Mouse (Mus musculus): ENCODE data around the gene Mettl2.

The Mettl2 gene

GRCm38 (mm10) chr11:105153068-105153833 is 27.0 kb downstream of the Mettl2 start:
- no peak for DNase-seq

DNA sequence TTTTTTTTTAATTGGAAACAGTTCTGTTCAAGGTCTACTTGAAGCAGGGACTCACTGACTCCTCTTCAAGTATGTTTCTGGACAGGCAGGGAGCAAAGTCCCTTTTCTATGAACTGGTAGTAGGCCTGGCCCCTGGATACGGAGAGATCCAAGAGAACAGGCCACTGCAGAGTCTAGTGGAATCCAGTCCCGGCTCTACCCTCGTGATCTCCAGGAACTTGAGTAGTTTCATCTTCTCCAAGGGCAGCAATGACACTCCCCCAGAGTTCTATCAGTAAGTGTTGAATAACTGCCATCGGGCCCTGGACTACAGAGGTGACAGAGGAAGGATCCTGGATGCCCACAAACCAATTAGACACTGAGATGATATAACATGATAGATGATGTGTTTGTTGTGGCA is 29.7 kb downstream of the Mettl2 start:
- no peak for DNase-seq

GRCm38 (mm10) chr11:105156748-105157267 is 30.6 kb downstream of the Mettl2 start:
- no peak for DNase-seq

GRCm38 (mm10) chr11:105158047-105158446 is 31.8 kb downstream of the Mettl2 start:
- no peak for DNase-seq

DNA sequence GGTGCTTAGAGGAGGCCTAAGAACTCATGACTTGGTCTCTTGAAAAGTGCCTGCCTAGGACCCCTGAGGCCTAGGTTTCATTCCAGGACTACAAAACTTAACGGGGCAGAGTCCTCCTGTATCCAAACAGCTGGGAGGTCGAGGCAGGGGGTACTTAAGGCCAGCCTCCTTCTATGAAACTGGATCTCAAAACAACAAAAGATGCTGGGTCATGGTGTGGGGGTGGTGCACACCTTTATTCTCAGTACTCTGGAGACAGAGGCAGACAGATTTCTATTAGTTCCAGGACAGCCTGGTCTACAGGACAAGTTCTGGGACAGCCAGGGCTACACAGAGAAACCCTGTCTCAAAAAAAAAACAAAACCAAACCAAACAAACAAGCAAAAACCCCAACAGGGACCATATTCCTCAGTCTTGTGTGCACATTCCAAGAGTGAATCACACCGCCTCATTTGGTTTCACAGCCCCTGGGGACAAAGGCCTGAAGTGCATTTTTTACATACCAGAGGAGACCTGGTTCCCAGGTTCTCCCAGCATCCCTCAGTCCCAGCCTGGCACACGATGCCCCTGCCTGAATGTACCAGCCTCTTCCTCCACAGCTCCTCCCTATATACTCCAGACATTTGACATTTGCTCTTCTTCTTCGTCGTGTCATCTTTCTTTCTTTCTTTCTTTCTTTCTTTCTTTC is 33.6 kb downstream of the Mettl2 start:
- no peak for DNase-seq

GRCm38 (mm10) chr11:105161411-105161810 is 35.2 kb downstream of the Mettl2 start:
- DNase-seq = no peak

DNA sequence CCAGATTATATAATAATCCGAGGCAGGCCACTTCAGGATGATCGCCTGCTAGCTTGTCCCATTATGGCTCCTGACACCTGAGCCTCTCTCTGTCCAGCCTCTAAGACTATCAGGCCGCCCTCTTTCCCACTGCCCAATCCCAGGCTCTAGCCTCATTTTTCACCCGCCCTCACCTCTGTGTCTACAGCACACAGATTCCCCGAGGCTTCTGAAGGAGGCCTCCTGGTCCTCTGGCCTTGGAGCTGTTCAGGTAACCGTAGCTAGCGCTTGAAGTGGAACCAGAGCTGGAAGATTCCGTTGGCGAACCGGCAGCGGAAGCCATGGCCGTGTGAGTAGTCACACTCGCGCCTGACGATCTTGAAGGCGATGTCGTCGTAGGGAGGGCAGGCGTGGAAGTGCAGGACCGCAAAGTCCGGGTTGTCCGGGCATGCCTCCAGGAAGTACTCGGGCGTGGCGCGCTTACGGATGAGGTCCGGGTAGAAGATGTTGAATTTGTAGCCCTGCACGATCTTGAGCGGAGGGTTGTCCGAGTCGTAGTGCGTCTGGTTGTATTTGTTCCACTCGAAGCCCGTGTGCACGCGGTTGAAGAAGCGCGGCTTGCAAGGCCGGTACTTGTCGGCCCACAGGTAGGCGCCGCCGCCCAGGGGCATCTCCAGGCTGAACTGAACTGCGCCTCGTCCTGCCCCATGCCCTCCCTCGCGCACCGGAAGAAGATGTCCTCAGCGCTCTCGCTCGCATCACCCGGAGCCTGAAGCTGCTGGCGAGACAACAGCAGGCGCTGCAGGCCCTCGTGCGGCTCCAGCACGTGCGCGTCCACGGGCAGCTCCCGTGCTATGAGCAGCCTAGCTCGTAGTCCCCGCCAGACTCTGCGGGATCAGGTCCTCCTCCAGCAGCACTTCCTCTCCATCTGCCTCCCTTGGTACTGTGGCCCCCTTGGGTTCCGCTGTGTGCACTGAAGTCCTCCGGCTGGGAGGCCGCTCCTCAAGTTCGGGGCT is 38.6 kb downstream of the Mettl2 start:
- DNase-seq = no peak

DNA sequence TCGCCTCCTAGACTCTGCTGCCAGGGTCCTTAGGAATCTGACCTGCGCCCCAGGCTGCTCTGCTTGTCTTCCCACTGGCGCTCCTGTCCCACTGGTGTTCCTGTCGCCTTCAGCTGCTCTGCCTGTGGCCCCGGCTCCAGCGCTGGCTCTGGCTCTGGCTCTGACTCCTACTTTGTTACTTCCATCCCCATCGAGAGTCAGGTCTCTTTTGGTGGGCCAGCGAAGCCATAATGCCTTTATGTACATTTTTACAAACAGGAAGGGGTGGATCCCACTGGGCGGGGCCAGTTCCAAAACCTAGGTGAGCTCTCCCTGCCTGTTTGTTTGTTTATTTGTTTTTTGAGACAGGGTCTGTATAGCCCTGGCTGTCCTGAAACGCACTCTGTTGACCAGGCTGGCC is 40.6 kb downstream of the Mettl2 start:
- no peak for DNase-seq

- no peak for DNase-seq
Observed at GRCm38 (mm10) chr11:105178516-105178915, 52.3 kb downstream of the Mettl2 start, which contains the start of gene Tlk2. Tlk2 (plus strand) TSS chr11:105178807.

GRCm38 (mm10) chr11:105179523-105179922 is 53.3 kb downstream of the Mettl2 start:
- DNase-seq = peak; percentile 10

- peak; percentile 66 for DNase-seq
Observed at GRCm38 (mm10) chr11:105180471-105181091, 54.4 kb downstream of the Mettl2 start.

- peak; percentile 87 for DNase-seq
Observed at GRCm38 (mm10) chr11:105181126-105181637, 55.0 kb downstream of the Mettl2 start.

GRCm38 (mm10) chr11:105181689-105182460 is 55.6 kb downstream of the Mettl2 start:
- peak; percentile 48 for DNase-seq

DNA sequence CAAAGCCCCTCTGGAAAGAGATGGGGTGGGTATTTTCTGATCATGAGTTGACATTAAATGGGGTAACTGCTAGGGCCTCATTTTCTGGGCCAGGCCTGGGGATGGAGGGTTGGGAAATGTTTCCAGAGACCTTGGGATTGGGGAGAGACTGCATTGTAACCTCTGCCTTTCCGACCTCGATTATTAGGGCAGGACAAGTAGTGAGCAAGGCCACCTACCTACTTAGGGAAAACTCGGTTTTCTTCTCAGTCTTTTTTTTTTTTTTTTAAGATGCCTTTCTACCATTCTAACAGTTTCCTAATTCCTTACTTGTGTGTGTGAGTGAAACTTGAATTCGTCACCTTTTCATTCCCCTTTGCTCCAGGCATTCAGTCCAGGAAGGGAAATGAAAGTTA is 56.2 kb downstream of the Mettl2 start:
- DNase-seq = no peak

DNA sequence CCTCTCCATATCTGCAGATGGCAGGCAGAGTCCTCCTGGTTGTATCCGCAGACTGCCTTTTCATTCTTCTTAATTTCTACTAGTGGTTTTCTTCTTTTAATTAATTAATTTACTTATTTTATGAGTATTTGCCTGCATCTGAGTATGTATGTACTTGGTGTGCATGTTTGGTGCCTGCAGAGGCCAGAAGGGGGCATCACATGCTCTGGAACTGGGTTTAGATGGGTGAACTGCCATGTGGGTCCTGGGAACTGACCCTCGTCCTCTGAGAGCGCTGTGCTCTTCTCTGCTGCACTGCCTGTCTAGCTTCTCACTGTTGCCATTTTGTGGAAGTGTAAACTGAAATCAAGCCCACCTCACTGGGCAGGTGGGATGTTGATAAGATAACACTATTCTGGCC is 58.5 kb downstream of the Mettl2 start:
- no peak for DNase-seq
